Mouse (Mus musculus) erythroblast, adult 5-6 weeks (primary cell): ENCODE measurements around the gene Slc35e1. TPM values are rescaled to one million over a fixed set of nuclear protein-coding genes. Genes with fewer than 3 reads are reported as not detected.

Experiments used
- ATAC-seq: replicated peaks from 2 replicates; pipeline ENCODE4 v1.8.0; 2016; ENCODE audit warnings: moderate number of reproducible peaks, mild to moderate bottlenecking, moderate TSS enrichment, inconsistent platforms; ENCODE audit not compliant: poor library complexity, low FRiP score, severe bottlenecking
- total RNA-seq, 2 experiments: library from RNA; stranded (forward) in 1 of 2; stranded (reverse) in 1 of 2; fragments of 150-400 nt in 1 of 2; fragments of 200-764, 138-1000 nt in 1 of 2; gene quantifications; 2 replicates each; pipeline versions ENCODE4 v1.2.3 to v1.2.4; 2015 to 2017; ENCODE audit warnings: low replicate concordance in 2 of 2

The Slc35e1 gene
- total RNA-seq, 2 experiments from 2014 or later = 11.3 to 21.6 TPM

GRCm38 (mm10) chr8:72491017-72491416, 1.4 kb downstream of the Slc35e1 start:
- ATAC-seq = no peak

- ATAC-seq = no peak
These were observed 5.4 kb downstream of the Slc35e1 start for GRCm38 (mm10) chr8:72487014-72487413.

GRCm38 (mm10) chr8:72485456-72486199, 6.8 kb downstream of the Slc35e1 start:
- ATAC-seq = no peak

- ATAC-seq = peak; percentile 98
These were observed 17.4 kb downstream of the Slc35e1 start, which contains the start of gene Cherp for GRCm38 (mm10) chr8:72474826-72475546. Cherp (minus strand) TSS chr8:72475226.

GRCm38 (mm10) chr8:72470684-72471083, 21.7 kb downstream of the Slc35e1 start:
- ATAC-seq = no peak

- ATAC-seq = no peak
These were observed 22.4 kb downstream of the Slc35e1 start for GRCm38 (mm10) chr8:72469984-72470383.

- no peak for ATAC-seq
These were observed 23.2 kb downstream of the Slc35e1 start for GRCm38 (mm10) chr8:72469243-72469642.

GRCm38 (mm10) chr8:72464211-72464610, 28.2 kb downstream of the Slc35e1 start:
- ATAC-seq = no peak

GRCm38 (mm10) chr8:72459881-72460533, 32.4 kb downstream of the Slc35e1 start:
- ATAC-seq = no peak

GRCm38 (mm10) chr8:72458457-72458856, 34.0 kb downstream of the Slc35e1 start:
- no peak for ATAC-seq

GRCm38 (mm10) chr8:72457806-72458205, 34.6 kb downstream of the Slc35e1 start:
- no peak for ATAC-seq

- ATAC-seq = no peak
These were observed 37.1 kb downstream of the Slc35e1 start for GRCm38 (mm10) chr8:72455317-72455716.

GRCm38 (mm10) chr8:72453904-72454303, 38.5 kb downstream of the Slc35e1 start:
- no peak for ATAC-seq

GRCm38 (mm10) chr8:72451516-72451915, 40.9 kb downstream of the Slc35e1 start:
- ATAC-seq = no peak

GRCm38 (mm10) chr8:72445071-72445470, 47.3 kb downstream of the Slc35e1 start:
- ATAC-seq = no peak

- no peak for ATAC-seq
These were observed 48.4 kb downstream of the Slc35e1 start for GRCm38 (mm10) chr8:72443994-72444350.

GRCm38 (mm10) chr8:72443338-72443993, 48.9 kb downstream of the Slc35e1 start, which contains the start of the genes Calr3 and 1700030K09Rik:
Calr3 (minus strand) TSS chr8:72443870.
1700030K09Rik (plus strand) TSS chr8:72443880.
- peak; percentile 100 for ATAC-seq

GRCm38 (mm10) chr8:72438248-72439015, 54.0 kb downstream of the Slc35e1 start:
- ATAC-seq = no peak

GRCm38 (mm10) chr8:72434952-72435351, 57.5 kb downstream of the Slc35e1 start:
- ATAC-seq = peak; percentile 86
